Mouse (Mus musculus) left cerebral cortex, adult 18-20 months (tissue): ENCODE results near the gene Olfr1427. TPM values are rescaled to one million over a fixed set of nuclear protein-coding genes. Genes with fewer than 3 reads are reported as not detected.
"Not testable (repeated sequence)": the region's sequence is repeated elsewhere in the genome, so short reads cannot be mapped to it uniquely, and the experiment has no call there.

Source experiments
- DNase-seq, 2 experiments: peaks; one replicate each; pipeline ENCODE4 v3.0.0; 2021 to 2022; ENCODE audit warnings: low spot score in 2 of 2, mixed read lengths in 1 of 2
- long read RNA-seq, 2 experiments: library from polyadenylated mRNA; stranded (forward); transcript quantifications; one replicate each; pipeline ENCODE4 v2.0.0; 2021
- total RNA-seq, 2 experiments: library from RNA; stranded (reverse); gene quantifications; 2 replicates each; pipeline ENCODE4 v1.2.3; 2021

Gene Olfr1427
- not detected for total RNA-seq
- long read RNA-seq, experiment 1 = 0 reads
- long read RNA-seq, experiment 2 = 0 reads

DNA sequence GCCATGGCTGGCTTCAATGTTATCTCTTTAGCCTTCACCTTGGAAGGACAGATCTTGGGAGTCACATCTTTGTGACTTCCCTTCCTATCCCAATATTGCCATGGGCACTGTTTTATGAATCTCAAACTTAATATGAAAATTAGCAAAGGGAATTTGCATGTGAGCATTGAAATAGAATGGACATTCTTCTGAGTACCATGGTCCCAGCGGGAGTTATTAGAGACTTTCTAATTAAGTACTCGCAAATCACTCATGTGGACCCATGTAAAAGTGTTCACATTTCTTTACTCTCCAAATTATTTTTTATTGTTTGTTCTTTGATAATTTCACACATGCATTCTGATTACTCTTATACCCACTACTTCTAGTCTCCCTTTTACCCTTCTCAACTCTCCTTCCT is at the start of gene Olfr1427:
Gene Olfr1427, minus strand, starts transcription at position 101 of the 400 bp plus-strand sequence.
- DNase-seq = no peak

DNA sequence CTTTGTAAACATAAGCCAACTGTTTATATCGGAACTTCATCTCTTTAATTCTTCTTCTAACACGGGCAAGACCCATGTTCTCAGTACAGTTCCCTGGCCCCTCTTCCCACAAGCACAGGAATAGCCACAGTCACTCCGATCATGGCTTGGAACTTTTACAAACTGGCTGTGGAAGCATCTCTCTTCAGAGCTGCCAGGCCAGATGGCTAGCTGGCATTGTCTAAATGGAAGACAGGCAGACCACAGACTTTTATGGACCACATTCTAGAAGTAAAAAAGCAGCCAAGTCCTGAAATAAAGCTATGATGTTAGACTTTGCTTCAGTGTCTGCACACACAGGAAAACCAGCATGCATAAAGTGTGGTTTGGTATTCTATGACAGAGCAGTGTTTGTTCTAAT is 42.3 kb upstream of the Olfr1427 start:
- DNase-seq = peak; percentile 25 to 59

DNA sequence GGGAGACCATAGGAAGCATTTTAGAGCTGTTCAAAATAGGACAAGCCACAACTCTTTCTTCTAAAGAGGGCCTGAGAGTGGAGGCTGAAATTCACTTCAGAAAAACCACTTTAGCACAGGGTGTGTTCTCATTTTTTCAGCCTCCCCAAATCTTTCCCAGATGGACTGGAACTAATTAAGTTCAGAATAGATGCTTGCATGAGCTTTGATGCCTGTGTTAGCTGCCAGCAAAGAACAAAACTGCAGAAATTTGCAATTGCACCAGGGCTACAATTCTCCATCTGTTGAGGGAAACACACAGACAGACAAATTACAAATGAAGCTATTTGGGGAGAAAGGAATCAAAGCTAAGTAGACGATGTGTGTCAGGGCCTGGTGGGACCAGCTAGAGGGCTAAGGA is 40.2 kb upstream of the Olfr1427 start:
- DNase-seq = peak; percentile 28 to 47

DNA sequence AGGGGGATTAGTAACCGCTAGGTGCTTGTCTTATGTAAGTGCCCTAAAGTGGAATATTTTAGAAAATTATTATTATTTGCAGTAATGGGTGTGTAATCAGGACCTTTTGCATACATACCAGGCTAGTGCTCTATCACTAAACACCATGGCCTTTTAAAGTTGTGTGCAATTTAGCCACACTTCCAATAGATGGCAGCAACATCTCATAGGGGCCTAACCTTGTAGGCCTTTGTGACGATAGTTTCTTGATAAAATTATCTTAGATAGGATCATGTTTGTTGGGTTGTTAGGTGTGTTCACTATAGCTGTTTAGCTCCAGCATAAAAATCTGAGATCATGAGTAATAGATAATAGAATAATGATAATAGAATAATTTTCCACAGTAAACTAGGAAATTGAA is 31.2 kb upstream of the Olfr1427 start:
- DNase-seq = peak in 1 of 2 experiments; percentile 48

DNA sequence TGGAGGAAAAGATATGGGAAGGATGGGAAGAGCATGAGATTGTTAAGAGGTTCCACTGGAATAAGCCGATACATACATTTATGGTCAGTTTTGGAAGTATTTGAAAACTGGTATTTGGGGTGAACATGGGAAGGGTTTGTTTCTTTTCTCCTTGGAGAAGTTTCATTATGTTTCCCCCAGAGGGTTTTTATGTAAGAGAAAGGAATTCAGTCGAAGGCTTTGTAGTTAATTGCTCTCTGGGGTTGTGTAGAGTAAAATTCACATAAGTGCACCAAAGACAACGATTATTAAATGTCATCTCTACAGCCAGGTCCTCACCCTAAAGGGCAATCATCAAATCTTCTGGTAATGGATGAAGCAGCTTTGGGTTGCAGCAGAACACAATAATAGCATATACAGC is 20.0 kb upstream of the Olfr1427 start, which contains the start of gene Olfr76:
Gene Olfr76, minus strand, starts transcription at position 101 of the 400 bp plus-strand sequence.
- no peak for DNase-seq

DNA sequence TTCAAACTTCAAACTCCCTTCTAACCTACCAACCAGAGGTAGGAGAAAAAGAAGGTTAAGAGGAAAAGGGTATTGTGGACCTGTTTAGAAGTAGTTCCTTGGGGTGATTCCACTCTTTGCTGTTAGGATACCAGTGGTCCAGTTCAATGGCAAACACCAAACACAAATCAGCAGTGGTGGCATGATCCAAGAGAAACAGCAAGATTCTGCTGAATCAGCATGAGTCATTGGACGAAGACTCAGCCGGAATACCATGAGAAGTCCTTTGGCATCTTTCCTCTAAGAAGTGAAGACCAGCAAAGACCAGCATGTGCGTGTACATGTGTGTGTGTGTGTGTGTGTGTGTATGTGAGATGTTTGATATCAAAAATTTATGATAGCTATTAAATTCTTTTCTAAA is 13.3 kb upstream of the Olfr1427 start:
- DNase-seq = no peak

DNA sequence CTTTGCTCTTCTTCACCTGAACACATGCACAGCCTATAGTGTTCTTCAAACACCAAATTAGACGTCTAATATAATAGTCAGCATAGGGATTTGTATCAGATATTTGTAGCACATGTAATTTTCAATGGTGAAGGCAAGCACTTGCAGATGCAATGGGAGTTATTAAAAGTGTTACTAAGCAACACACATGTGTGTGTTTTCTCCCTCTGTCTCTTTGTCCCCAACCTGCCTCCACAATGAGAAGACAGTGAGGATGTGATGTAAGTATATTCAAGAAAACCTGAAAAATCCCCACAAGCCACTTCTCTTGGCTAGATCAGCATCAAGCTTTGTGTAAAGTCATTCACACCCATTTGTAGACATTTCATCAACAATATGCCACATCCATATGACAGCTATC is 12.7 kb upstream of the Olfr1427 start, which contains the start of gene Olfr1428:
Gene Olfr1428, minus strand, starts transcription at position 101 of the 400 bp plus-strand sequence.
- no peak for DNase-seq

DNA sequence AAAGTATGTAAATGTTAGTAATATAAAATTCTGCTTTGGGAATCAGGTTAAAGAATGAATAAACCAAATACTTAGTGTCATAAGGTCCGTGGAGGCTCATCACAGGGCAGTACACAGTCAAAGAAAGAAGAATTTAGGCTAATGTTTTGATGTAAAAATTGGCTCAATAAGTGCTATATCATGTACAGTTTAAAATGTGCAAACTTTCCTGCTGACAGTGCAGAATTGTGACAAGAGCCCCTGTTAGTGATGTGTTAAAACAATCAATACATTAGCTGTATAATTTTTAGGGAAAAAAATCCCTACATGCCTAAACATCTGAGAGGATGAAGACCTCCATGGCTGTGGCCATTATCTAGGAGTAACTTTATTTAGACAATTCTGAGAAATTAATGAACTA is 10.7 kb upstream of the Olfr1427 start:
- DNase-seq = no peak

DNA sequence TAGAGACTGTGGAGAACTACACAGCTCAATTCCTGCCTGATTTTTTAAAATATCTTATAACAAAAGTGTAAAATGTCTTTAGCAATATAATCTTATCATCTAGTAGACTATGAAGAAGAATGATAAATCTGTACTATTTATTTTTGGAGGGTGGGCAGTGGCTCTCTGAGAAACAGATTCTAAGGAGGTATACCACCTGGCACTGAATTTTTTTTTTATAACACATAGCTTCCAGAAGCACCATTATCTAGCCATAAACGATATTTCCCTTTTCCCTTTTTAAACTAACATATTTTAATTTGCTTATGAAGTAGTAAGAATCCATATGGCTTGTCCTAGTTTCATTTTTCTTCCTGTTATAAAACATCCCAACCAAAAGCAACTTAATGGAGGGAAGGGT is 1.4 kb upstream of the Olfr1427 start:
- DNase-seq = no peak

DNA sequence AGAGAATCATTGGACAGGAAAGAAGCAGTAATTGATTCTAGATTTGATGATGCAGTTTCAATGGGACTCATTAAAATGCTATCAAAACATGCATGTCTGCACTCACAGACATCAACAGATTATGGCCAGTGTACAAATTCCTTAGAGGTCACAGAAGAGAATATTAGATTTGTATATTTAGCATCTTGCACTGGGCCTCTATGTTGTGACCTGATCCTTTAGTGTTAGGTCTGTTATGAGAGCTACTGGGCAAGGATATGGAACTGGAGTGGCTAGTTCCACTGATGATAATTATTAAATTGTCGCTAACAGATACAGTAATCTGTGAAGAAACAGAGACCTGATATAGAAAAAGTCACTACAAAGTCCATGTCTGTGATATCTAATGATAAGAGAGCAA is 11.2 kb downstream of the Olfr1427 start, which contains the start of gene Olfr1426:
Gene Olfr1426, minus strand, starts transcription at position 101 of the 400 bp plus-strand sequence.
- DNase-seq = no peak

DNA sequence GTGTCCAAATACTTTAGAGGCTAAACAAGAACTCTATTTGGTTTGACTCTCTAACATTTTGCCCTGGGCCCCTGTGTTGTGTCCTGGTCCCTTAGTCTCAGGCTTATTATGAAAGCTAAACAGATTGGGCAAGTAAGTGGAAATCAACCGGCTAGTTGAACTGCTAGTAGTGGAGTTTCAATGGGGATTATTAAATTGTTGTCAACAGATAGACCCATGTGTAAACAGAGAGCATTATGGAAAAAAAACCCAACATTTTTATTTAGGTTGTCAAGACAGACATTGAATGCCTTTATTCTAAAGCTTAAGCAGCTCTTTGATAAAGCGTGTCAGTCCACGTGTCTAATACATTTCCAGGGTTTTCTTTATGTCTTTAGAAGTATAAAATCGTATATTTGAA is 25.5 kb downstream of the Olfr1427 start, which contains the start of gene Olfr1425:
Gene Olfr1425, minus strand, starts transcription at position 101 of the 400 bp plus-strand sequence.
- not testable (repeated sequence) for DNase-seq

DNA sequence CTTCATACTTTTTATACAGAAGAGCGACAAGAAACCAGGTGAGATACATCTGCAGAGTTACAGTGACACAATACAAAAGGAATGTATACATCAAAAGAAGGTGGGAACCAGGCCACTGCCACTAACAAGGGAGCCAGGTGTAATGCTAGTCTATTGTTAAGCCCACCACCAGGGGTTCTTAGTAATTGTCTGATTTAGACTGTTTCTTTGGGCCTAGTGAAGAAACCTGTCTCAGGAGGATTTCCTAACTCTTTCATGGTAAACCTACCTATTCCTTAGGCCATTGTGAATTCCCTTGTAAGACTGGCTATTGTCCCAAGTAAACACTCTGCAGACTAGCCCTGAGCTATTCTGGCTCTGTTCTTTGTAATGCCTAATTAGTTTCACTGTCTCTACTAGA is 33.6 kb downstream of the Olfr1427 start:
- not testable (repeated sequence) for DNase-seq

DNA sequence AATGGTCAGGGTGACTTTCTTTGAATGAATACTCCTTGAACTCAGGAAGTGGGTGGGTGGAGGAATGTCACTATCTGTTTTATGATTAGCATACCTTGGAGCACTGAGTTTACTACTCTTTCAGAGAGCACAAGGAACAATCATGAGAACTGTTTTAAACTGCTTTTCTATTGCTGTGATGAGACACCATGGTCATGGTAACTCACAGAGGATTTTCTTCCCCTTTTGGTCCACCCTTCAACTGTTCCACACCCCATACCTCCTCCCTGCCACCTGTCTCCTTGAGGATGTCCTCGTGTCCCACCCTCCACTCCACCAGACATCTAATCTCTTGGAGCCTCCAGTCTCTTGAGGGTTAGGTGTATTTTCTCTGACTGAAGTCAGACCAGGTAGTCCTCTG is 35.3 kb downstream of the Olfr1427 start:
- DNase-seq = not testable (repeated sequence)

DNA sequence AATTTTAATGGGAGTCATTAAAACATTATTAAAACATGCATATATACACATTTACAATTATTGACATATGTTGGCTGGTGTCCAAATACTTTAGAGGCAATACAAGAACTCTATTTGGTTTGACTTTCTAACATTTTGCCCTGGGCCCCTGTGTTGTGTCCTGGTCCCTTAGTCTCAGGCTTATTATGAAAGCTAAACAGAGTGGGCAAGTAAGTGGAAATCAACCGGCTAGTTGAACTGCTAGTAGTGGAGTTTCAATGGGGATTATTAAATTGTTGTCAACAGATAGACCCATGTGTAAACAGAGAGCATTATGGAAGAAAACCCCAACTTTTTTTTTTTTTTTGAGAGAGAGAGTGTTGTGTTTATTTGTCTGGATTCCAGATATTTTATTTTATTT is 40.6 kb downstream of the Olfr1427 start, which contains the start of gene Olfr1424:
Gene Olfr1424, minus strand, starts transcription at position 101 of the 400 bp plus-strand sequence.
- not testable (repeated sequence) for DNase-seq

Other genes with a start within 250 kb of the Olfr1427 start
- not detected for gene Olfr1418, start 242.3 kb downstream of the Olfr1427 start, total RNA-seq
- gene Olfr1419, start 228.2 kb downstream of the Olfr1427 start, total RNA-seq = not detected
- gene Olfr1420, start 216.8 kb downstream of the Olfr1427 start, total RNA-seq = not detected
- 10 to 100 TPM; 20.4 to 22.4 TPM for gene Patl1, start 190.9 kb downstream of the Olfr1427 start, total RNA-seq
- gene Osbp, start 137.4 kb downstream of the Olfr1427 start, total RNA-seq = 10 to 100 TPM; 55.9 to 58.2 TPM
- gene Olfr1423, start 62.0 kb downstream of the Olfr1427 start, total RNA-seq = not detected
- gene Olfr1424, start 40.7 kb downstream of the Olfr1427 start, total RNA-seq = not detected
- gene Olfr1425, start 25.6 kb downstream of the Olfr1427 start, total RNA-seq = not detected
- gene Olfr1426, start 11.3 kb downstream of the Olfr1427 start, total RNA-seq = not detected
- gene Olfr1428, start 12.6 kb upstream of the Olfr1427 start, total RNA-seq = not detected
- not detected for gene Olfr76, start 19.9 kb upstream of the Olfr1427 start, total RNA-seq
- not detected for gene Olfr1555-ps1, start 66.8 kb upstream of the Olfr1427 start, total RNA-seq
- not detected for gene Olfr1431, start 97.3 kb upstream of the Olfr1427 start, total RNA-seq
- not detected for gene Olfr1432, start 129.3 kb upstream of the Olfr1427 start, total RNA-seq
- not detected for gene Olfr262, start 138.3 kb upstream of the Olfr1427 start, total RNA-seq
- not detected for gene Olfr235, start 157.7 kb upstream of the Olfr1427 start, total RNA-seq
- not detected for gene Olfr1434, start 176.5 kb upstream of the Olfr1427 start, total RNA-seq
- not detected for gene Olfr1436, start 195.8 kb upstream of the Olfr1427 start, total RNA-seq
- not detected for gene Olfr1437, start 221.8 kb upstream of the Olfr1427 start, total RNA-seq
- not detected for gene Olfr1438-ps1, start 232.6 kb upstream of the Olfr1427 start, total RNA-seq